Mouse (Mus musculus): ENCODE data around the gene Sod3.

GRCm38 (mm10) chr5:52339134-52339533 lies 24.5 kb upstream of the Sod3 start:
- TF ChIP-seq POLR2A (IDR thresholded peaks at IDR 0.05; ENCODE audit: extremely low read depth, insufficient read depth, low read length) (no peak), CTCF (IDR thresholded peaks at IDR 0.05; ENCODE audit: low read depth, low read length) (no peak)

Data from liver, adult 2 months (tissue).